Mouse (Mus musculus) lung, postnatal 14 days (tissue): Measurements from ENCODE around the gene Zfyve21.
A peak's percentile ranks its signal among the peaks of the same experiment; 100 is the strongest.

Experiments used
- DNase-seq: peaks from one replicate; pipeline ENCODE4 v3.0.0; 2021

Gene Zfyve21

GRCm38 (mm10) chr12:111800459-111801183 is 13.3 kb upstream of the Zfyve21 start:
- DNase-seq, result no peak

DNA sequence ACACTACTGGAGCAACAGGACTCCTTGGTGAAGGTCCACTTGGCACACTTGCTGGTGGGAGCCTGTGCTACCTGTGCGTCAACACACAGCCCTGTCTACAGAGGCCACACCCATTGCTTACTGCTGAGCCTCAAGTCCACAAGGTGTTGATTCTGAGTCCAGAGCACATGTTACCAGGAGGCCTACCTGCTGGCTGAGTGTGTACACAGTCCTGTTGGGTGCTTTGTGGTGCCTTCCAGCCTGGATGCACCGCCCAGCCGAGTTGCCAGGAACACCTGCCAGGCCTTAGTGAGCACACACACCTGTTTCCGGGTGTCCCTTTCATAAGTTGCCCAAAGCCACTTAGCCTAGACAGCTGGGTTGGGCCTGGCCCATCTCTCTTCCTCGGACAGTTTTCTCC is 10.4 kb upstream of the Zfyve21 start:
- no peak for DNase-seq

GRCm38 (mm10) chr12:111808775-111809174 is 5.2 kb upstream of the Zfyve21 start:
- DNase-seq, result no peak

DNA sequence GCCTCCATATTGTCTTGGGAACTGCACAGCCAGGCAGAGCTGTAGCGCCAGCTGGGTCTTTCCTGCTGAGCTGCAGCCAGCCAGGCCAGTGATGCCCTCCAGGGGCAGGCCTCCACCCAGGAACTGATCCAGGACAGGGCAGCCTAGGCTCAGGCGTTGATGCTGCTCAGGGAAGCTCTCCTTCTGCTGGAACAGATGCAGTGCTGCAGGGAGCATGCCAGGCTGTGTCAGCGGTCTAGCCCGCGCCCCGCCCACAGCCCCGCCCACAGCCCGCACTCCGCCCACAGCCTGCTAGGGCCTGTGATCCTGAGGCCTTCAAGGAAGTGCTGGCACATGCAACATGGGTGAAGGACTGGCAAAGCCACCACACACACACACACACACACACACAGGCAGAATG is 4.2 kb upstream of the Zfyve21 start:
- DNase-seq, result peak; percentile 79

DNA sequence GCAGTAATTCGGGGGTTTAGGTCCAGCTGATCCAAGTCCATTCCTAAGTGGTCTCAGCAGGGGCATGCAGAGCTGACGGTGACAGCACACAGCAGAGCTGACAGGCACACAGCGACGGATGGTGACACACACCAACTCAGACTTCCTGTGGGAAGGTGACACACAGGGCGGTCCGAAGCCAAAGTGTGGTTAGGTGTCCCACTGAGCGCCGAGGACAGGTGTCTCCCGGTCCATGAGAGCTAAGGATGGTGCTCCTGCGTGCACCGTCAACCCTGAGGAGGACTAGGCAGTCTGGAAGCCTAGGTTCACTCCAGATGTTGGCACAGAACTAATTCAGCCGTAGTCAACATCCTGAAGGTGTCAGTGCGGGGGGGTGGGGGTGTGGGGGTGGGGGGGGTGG is 1.9 kb upstream of the Zfyve21 start:
- DNase-seq, result no peak

- DNase-seq, result no peak
Measured at GRCm38 (mm10) chr12:111812611-111813010, 1.4 kb upstream of the Zfyve21 start.

DNA sequence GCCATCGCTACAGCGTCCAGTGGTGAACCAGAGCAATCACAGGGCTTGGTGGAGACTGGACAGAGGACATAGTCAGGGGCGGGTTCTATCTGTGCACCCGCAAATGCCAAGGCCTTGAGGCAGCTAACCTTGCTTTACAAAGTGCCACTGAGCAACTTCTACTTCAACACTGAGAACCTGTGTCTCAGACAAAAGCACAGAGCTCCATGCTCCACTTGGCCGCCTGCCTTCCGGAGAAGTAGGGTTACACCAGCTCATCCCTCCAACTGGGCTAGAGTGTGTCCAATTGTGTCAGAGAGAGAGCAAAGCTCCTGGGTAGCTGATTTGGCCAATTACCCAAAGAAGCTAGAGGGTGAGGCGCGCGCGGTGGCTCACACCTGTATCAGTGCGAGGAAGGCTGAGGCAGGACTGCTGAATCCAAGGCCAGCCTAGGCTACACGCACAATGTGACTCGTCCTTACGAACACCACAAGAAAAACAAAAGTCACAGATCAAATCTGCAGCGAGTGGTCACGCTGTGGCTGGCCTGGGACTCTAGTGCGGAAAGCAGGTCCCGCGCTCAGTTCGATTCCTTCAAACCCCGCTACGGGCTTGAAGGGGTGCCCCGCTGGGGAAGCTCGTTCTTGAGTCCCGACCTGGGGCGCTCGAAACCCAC is 732 bp upstream of the Zfyve21 start:
- DNase-seq, result no peak

DNA sequence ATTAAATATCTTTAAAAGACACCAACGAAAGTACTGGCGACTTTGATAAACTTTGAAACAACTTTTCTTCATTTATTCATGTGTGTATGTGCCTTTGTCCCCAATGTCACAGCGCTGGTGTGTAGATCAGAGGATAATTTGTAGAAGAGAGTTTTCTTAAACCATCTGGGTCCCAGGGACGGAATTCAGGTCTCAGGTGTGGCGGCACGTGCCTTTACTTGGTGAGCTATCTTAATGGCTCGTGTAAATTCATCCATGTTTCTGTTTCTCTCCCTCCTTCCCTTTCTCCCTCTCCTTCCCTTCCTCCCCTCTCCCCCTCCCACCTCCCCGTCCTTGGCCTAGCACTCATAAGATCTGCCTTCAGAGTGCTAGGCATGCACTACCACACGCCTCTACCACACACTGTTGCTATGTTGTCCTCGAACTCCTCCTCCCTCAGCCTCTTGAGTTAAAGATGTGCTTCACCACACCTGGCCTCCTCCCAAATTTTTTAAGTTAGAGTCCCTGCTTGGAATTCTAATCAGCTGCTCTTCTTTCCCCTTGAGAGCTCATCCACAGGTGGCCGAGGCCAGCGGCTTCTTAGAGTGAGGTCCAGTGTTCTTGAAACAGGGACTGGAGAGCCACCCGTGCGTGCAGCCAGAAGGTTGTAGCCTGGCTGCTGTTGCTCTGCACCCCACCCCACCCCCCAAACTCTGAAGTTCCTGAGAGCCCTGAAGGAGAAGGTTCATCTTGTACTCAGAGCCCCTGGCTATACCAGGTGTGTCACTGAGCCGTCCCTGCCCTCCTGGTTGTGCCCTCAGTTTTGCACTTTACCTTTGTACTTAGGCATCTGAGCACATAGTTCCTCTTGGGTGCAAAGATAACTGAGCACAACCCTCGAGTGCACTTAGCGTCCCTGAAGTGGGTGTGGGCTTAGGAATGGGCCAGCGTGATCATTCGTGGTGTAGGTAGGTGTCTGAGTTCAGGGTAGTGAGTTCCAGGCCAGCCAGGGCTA is 1.1 kb downstream of the Zfyve21 start:
- peak; percentile 33 for DNase-seq

GRCm38 (mm10) chr12:111816528-111816927 is 2.6 kb downstream of the Zfyve21 start:
- DNase-seq, result no peak

- no peak for DNase-seq
Measured at GRCm38 (mm10) chr12:111816967-111817366, 3.0 kb downstream of the Zfyve21 start.

GRCm38 (mm10) chr12:111817991-111818390 is 4.0 kb downstream of the Zfyve21 start:
- DNase-seq, result no peak

DNA sequence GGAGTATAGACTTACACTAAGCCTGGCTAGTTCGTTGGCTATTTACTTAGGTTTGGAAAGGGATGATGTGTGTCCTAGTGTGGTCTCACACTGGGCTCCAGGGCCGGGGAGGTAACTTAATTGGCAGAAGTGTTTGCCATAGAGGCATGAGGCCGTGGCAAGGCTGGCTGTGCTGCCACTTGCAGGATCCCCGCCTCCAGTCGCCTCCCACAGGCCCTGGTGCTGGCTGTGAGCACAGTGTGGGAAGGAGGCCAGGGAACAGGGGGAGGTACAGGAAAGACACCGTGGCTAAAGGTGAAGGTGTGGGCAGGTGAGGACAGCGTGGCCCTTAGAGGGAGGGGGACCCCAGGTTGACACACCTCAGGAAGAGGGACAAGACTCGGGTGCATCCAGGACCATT is 6.0 kb downstream of the Zfyve21 start:
- DNase-seq, result peak; percentile 25

- no peak for DNase-seq
Measured at GRCm38 (mm10) chr12:111820708-111821107, 6.7 kb downstream of the Zfyve21 start.

DNA sequence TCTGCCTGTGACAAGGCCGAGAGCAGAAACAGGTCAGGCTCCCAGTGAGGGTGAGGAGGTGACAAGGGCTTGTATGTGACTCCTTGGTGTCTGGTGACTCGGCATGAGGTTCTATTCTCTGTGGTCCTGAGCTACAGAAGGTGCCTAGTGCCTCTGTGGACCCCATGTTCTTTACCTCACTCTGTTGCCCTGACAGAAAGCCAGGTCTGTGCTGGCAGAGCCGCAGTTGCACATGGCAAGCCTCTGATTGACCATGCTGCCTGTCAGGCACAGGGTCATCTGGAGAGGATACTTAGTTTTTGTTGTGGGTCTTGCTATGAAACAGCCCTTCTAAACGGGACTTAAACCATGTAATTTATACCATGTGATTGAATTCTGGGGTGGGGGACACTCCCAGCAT is 8.0 kb downstream of the Zfyve21 start:
- no peak for DNase-seq

DNA sequence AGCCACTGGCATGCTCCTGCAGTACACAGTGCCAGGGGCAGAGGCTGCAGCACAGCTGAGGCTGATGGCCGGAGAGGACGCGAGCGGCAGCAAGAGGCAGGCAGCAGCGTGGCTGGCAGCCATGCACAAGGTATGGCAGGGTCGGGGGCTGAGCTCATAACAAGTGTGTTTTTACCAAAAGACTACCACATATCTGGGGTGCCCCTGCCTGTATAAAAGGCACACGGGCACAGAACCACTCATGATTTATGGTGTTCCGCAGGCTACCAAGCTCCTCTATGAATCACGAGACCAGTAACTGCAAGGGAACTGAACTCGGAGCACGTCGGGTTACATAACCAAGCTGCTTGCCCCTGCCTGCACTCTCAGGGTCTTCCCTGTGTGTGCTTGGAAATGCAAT is 13.6 kb downstream of the Zfyve21 start:
- DNase-seq, result no peak

- no peak for DNase-seq
Measured at GRCm38 (mm10) chr12:111829447-111829846, 15.5 kb downstream of the Zfyve21 start.

DNA sequence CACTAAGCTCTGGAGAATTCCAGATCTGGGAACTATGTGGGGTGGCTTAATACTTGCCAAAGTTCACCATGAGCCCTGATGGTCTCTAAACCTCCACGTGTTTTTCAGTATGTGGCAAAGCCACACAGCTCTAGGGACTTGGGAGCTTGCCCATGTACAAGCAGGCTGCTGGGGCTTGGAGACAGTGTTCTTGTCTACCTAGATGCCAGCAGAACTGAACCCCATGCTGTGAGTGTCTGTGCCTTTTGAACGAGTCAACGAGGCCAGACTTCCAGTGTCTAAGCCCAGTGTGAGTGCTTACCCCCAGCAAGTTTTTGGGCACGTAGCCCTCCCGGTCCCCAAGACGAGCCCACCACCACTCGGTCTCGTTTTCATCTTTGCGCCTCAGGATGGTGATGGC is 16.0 kb downstream of the Zfyve21 start:
- no peak for DNase-seq

GRCm38 (mm10) chr12:111830375-111830774 is 16.4 kb downstream of the Zfyve21 start:
- no peak for DNase-seq

GRCm38 (mm10) chr12:111832643-111833042 is 18.7 kb downstream of the Zfyve21 start:
- DNase-seq, result no peak

DNA sequence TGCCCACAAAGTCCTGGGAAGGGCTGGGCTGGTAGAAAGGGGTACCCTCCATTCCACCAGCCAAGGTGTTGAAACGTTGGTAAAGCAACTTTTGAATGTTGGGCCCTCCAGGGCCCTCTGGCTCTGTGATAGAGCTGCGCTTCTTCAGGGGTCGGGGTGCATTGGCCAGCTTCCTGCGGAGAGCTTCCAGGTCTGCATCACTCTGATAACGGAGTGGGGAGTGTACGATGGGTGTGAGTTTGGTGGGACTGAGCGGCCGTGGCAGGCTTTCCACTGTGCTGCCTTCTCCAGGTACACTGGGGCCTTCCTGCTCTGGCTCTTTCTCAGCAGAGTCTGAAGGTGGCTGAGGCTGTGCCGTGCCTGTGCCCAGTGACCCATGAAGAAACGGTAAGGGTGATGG is 19.5 kb downstream of the Zfyve21 start:
- no peak for DNase-seq

DNA sequence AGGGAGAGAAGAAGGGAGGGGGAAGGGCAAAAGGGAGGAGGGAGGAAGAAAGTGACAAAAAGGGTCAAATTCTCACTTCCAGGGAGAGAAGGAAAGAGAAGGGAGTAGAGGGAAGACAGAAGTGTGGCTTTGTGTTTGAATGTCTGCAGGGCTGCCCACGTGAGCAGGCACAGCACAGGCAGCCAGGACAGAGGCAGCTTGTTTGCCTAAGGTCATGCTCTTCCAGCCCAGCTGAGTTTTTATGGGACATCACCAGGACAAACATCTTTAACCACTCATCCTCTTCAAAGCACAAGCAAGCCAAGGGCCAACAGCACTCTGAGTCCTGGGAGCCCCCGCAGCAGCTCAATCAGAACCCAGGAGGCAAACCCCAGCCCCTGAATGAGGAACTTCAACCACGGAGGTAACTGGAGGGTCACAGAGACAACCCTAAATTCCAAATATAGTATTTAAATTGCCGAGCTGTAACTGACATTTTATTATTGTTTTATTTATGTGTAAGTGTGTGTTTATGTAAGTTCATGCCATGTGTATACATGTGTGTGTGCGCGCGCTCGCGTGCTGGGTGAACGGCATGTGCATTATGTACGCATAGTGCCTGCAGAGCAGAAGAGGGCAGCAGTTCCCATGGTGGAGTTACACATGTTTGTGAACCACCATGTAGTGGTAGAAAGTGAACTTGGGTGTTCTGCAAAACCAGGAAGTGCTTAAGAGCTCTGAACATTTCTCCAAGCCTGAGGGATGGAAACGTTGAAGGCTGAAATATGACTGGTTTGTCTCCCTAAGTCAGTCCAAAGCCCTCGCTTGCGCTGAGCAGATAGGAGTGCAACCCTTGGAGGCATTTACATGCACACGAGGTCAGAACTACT is 28.8 kb downstream of the Zfyve21 start:
- no peak for DNase-seq

DNA sequence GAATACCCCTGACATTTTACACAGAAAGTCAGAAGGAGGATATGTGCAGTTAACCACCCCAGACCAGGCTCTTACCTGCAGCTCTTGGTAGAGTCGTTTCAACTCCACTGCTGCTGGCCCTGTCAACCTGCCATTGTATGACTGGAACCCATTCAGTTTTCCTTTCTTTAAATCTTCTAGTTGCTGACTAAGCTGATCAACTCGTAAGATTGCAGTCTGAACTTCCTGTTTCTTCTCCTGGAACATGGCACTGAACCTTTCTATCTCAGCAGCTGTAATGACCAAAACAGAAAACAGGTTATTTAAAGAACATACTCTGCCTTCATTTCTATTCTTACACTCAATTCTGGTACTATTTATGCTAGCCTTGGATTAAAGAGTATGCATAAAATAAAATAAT is 29.5 kb downstream of the Zfyve21 start:
- DNase-seq, result no peak

DNA sequence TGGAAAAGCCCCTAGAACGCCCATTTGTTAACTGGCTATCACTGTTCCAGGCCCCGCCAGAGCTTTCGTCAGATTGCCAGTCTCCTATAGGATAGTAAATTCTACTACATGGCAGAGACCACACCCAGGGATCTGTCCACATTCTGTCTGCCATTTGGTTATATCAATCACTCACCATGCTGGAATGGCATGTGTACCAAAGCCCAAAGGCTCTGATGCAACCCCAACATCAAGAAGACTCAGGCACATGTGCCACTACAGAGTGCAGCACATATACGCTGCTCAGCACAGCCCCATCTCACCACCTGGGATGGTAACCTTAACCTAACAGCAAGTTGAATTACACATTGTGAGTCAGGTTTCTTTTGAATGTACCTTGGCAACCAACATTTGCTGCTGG is 32.0 kb downstream of the Zfyve21 start:
- no peak for DNase-seq
